Mouse (Mus musculus) forebrain, embryonic 12.5 days (tissue): ENCODE measurements around the gene Crcp. TPM values are rescaled to one million over a fixed set of nuclear protein-coding genes. Genes with fewer than 3 reads are reported as not detected.

Experiments used
- ATAC-seq: fragments of 200-750 bp; cut with Nextera tagmentation; 2 replicates; pipeline ENCODE4 v1.8.0; 2017; ENCODE audit warnings: moderate TSS enrichment; ENCODE audit not compliant: low FRiP score
- H3K27ac ChIP-seq: fragments of 300-500 bp; sonication (generic); 2 replicates; pipeline ENCODE4 v1.5.1; 2016; ENCODE audit warnings: mild to moderate bottlenecking
- H3K27me3 ChIP-seq: fragments of 300-500 bp; sonication (generic); 2 replicates; pipeline ENCODE4 v1.6.1; 2016; ENCODE audit warnings: mild to moderate bottlenecking
- H3K36me3 ChIP-seq: fragments of 300-500 bp; sonication (generic); replicated peaks from 2 replicates; pipeline ENCODE4 v1.6.1; 2016; ENCODE audit warnings: mild to moderate bottlenecking
- H3K4me1 ChIP-seq: fragments of 300-500 bp; sonication (generic); 2 replicates; pipeline ENCODE4 v1.6.1; 2016
- H3K4me2 ChIP-seq: fragments of 300-500 bp; sonication (generic); 2 replicates; pipeline ENCODE4 v1.6.1; 2016; ENCODE audit warnings: mild to moderate bottlenecking, moderate library complexity
- H3K4me3 ChIP-seq: fragments of 300-500 bp; sonication (generic); replicated peaks from 2 replicates; pipeline ENCODE4 v1.5.1; 2016; ENCODE audit warnings: mild to moderate bottlenecking
- H3K9ac ChIP-seq: fragments of 300-500 bp; sonication (generic); 2 replicates; pipeline ENCODE4 v1.6.1; 2016; ENCODE audit warnings: mild to moderate bottlenecking
- H3K9me3 ChIP-seq: fragments of 300-500 bp; sonication (generic); 2 replicates; pipeline ENCODE4 v1.6.1; 2016
- WGBS: fragments of 180-500 bp; shearing (Covaris S2); methylation state at CpG from one replicate; pipeline ENCODE4 v1.1.7; 2016; 5-methylcytosine and 5-hydroxymethylcytosine counted together
- polyA plus RNA-seq: library from polyadenylated mRNA; unstranded; fragments of >200 nt; fragmentation: Nextera tagmentation; extraction: Ambion mirVana; gene quantifications from 2 replicates; pipeline ENCODE4 v1.2.1, GENCODE M21; 2016

Crcp gene
- polyA plus RNA-seq = 54.0 and 55.8 TPM in 2 replicates

GRCm38 (mm10) chr5:130029142-130029897 lies at the start of gene Crcp, which contains the start of gene Asl:
TSS of gene Crcp (plus strand) at chr5:130029290.
TSS of gene Asl (minus strand) at chr5:130029247.
- peak within 1 kb of the TSS; percentile 79 for H3K4me3 ChIP-seq
- ATAC-seq = peak; percentile 82
- H3K27me3 ChIP-seq = peaks cover 11% of the 10 kb centered on the region
- peak within 1 kb of the TSS; percentile 94 for H3K27ac ChIP-seq
- H3K9me3 ChIP-seq = no peaks in the 10 kb centered on the region
- H3K9ac ChIP-seq = peak within 1 kb of the TSS; percentile 83
- H3K4me2 ChIP-seq = peak within 1 kb of the TSS; percentile 75
- H3K36me3 ChIP-seq = no peaks in the 10 kb centered on the region
- H3K4me1 ChIP-seq = peaks cover 13% of the 10 kb centered on the region; the same call in 1 of the 2 replicates
- WGBS = 2% methylated on average over 50 of the region's 51 CpGs

- H3K4me3 ChIP-seq = no peak overlapping the region
- no peak overlapping the region for H3K9ac ChIP-seq
- no peaks in the 10 kb centered on the region for H3K27me3 ChIP-seq
- no peaks in the 10 kb centered on the region for H3K9me3 ChIP-seq
- no peak overlapping the region for H3K27ac ChIP-seq
- 91% methylated on average over 3 of the region's 3 CpGs for WGBS
- H3K36me3 ChIP-seq = peaks cover 15% of the 10 kb centered on the region
- no peak overlapping the region for H3K4me2 ChIP-seq
- no peak for ATAC-seq
- H3K4me1 ChIP-seq = peaks cover 4% of the 10 kb centered on the region; the same call in 1 of the 2 replicates
Measured at GRCm38 (mm10) chr5:129980216-129980615, 48.9 kb upstream of the Crcp start.

GRCm38 (mm10) chr5:129989376-129989775 lies 39.7 kb upstream of the Crcp start:
- Histone ChIP-seq H3K27me3 (no peaks in the 10 kb centered on the region), H3K9ac (no peak overlapping the region), H3K9me3 (no peaks in the 10 kb centered on the region), H3K4me3 (no peak overlapping the region), H3K4me2 (no peak overlapping the region), H3K4me1 (no peaks in the 10 kb centered on the region), H3K36me3 (peaks cover 10% of the 10 kb centered on the region; the same call in 1 of the 2 replicates), H3K27ac (no peak overlapping the region)
- ATAC-seq = no peak
- WGBS = 88% methylated on average over 13 of the region's 13 CpGs

DNA sequence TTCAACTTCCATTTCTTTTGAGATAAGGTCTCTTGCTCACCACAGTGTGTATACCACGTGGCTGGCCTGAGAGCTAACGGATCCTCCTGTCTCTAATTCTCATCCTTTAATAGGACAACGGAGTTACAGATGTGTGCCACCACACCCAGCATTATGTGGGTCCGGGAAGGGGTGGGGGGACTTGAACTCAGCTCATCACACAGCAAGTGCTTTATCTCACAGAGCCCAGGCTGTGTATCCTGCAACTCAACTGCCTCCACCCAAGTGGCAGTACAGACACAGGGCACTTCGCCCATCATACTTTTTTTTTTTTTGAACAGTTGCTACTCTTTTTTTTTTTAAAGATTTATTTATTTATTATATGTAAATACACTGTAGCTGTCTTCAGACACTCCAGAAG lies 37.2 kb upstream of the Crcp start:
- H3K4me1 ChIP-seq = no peaks in the 10 kb centered on the region
- no peak overlapping the region for H3K27ac ChIP-seq
- ATAC-seq = no peak
- WGBS = 92% methylated on average over 5 of the region's 5 CpGs
- H3K9ac ChIP-seq = no peak overlapping the region
- H3K36me3 ChIP-seq = peaks cover 10% of the 10 kb centered on the region; the same call in 1 of the 2 replicates
- H3K9me3 ChIP-seq = no peaks in the 10 kb centered on the region
- H3K4me3 ChIP-seq = no peak overlapping the region
- no peaks in the 10 kb centered on the region for H3K27me3 ChIP-seq
- no peak overlapping the region for H3K4me2 ChIP-seq

DNA sequence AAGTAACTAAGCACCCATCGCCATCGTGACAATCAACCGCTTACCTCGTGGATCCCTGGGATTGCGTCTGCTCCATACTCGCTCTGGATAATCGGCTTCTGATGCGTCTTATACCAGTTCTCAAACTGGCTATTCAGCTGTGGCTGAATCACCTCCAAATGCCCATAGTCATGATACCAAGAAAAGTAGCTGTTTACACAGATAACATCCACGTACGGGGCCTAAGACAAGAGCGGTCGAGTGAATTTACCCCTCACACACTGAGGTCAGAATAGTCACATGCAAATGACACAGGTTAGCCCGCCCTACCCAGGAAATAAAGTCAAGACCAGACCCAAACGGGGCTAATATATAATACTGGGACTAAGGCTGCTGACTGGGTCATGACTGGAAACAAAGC lies 35.7 kb upstream of the Crcp start:
- no peak for ATAC-seq
- H3K4me3 ChIP-seq = no peak overlapping the region
- WGBS = 93% methylated on average over 14 of the region's 14 CpGs
- no peaks in the 10 kb centered on the region for H3K4me1 ChIP-seq
- H3K36me3 ChIP-seq = peaks cover 10% of the 10 kb centered on the region; the same call in 1 of the 2 replicates
- H3K27ac ChIP-seq = no peak overlapping the region
- no peaks in the 10 kb centered on the region for H3K27me3 ChIP-seq
- no peak overlapping the region for H3K4me2 ChIP-seq
- H3K9me3 ChIP-seq = no peaks in the 10 kb centered on the region
- no peak overlapping the region for H3K9ac ChIP-seq

- Histone ChIP-seq H3K9me3 (no peaks in the 10 kb centered on the region), H3K36me3 (0 out of 2 replicates have a peak, but pooled peaks cover 4% of the 10 kb centered on the region), H3K27me3 (no peaks in the 10 kb centered on the region), H3K4me3 (no peak overlapping the region), H3K27ac (no peak overlapping the region), H3K4me1 (no peaks in the 10 kb centered on the region), H3K4me2 (no peak overlapping the region), H3K9ac (no peak overlapping the region)
- no peak for ATAC-seq
- WGBS = 92% methylated on average over 7 of the region's 7 CpGs
Measured at GRCm38 (mm10) chr5:129994989-129995388, 34.1 kb upstream of the Crcp start.

DNA sequence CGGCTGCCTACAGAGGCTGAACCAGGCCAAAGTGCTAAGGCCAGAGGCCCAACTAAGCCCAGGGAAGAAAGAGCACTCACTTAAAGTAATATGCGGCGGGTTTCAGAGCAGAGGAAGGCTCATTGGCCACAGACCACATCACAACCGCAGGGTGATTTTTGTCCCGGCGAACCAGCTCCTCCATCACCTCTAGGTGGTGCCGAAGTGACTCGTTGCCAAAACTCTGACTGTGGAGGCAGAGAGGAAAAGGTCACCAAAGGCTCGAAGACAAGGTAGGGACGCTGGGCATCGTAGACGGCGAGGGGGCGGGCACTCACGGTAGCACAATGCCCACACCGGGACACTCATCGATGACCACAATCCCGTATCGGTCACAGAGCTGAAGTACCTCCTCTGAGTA lies 31.4 kb upstream of the Crcp start:
- no peaks in the 10 kb centered on the region for H3K27me3 ChIP-seq
- H3K27ac ChIP-seq = no peak overlapping the region
- ATAC-seq = no peak
- 78% methylated on average over 19 of the region's 19 CpGs for WGBS
- H3K36me3 ChIP-seq = no peaks in the 10 kb centered on the region
- no peaks in the 10 kb centered on the region for H3K9me3 ChIP-seq
- H3K9ac ChIP-seq = no peak overlapping the region
- no peak overlapping the region for H3K4me2 ChIP-seq
- peaks cover 11% of the 10 kb centered on the region; the same call in 1 of the 2 replicates for H3K4me1 ChIP-seq
- H3K4me3 ChIP-seq = no peak overlapping the region

- Histone ChIP-seq H3K9me3 (no peaks in the 10 kb centered on the region), H3K27me3 (peaks cover 4% of the 10 kb centered on the region; the same call in 1 of the 2 replicates), H3K9ac (no peak overlapping the region), H3K36me3 (no peaks in the 10 kb centered on the region), H3K4me1 (peaks cover 14% of the 10 kb centered on the region), H3K4me2 (no peak overlapping the region), H3K27ac (no peak overlapping the region), H3K4me3 (no peak overlapping the region)
- no peak for ATAC-seq
- 35% methylated on average over 4 of the region's 4 CpGs for WGBS
Measured at GRCm38 (mm10) chr5:129999097-129999496, 30.0 kb upstream of the Crcp start.

GRCm38 (mm10) chr5:130000735-130001134 lies 28.4 kb upstream of the Crcp start:
- Histone ChIP-seq H3K36me3 (no peaks in the 10 kb centered on the region), H3K9me3 (0 out of 2 replicates have a peak, but pooled peaks cover 10% of the 10 kb centered on the region), H3K4me1 (peaks cover 14% of the 10 kb centered on the region), H3K4me2 (no peak overlapping the region), H3K9ac (no peak overlapping the region), H3K27ac (no peak overlapping the region), H3K4me3 (no peak overlapping the region), H3K27me3 (peaks cover 4% of the 10 kb centered on the region; the same call in 1 of the 2 replicates)
- ATAC-seq = no peak
- 94% methylated on average over 12 of the region's 12 CpGs for WGBS

- Histone ChIP-seq H3K4me2 (peak overlapping the region; percentile 71), H3K36me3 (no peaks in the 10 kb centered on the region), H3K27me3 (peaks cover 4% of the 10 kb centered on the region; the same call in 1 of the 2 replicates), H3K27ac (no peak overlapping the region), H3K9ac (no peak overlapping the region), H3K9me3 (peaks cover 14% of the 10 kb centered on the region; the same call in 1 of the 2 replicates), H3K4me1 (peaks cover 14% of the 10 kb centered on the region), H3K4me3 (peak overlapping the region; percentile 52)
- no peak for ATAC-seq
- 74% methylated on average over 5 of the region's 5 CpGs for WGBS
Measured at GRCm38 (mm10) chr5:130001356-130001987, 27.6 kb upstream of the Crcp start.

DNA sequence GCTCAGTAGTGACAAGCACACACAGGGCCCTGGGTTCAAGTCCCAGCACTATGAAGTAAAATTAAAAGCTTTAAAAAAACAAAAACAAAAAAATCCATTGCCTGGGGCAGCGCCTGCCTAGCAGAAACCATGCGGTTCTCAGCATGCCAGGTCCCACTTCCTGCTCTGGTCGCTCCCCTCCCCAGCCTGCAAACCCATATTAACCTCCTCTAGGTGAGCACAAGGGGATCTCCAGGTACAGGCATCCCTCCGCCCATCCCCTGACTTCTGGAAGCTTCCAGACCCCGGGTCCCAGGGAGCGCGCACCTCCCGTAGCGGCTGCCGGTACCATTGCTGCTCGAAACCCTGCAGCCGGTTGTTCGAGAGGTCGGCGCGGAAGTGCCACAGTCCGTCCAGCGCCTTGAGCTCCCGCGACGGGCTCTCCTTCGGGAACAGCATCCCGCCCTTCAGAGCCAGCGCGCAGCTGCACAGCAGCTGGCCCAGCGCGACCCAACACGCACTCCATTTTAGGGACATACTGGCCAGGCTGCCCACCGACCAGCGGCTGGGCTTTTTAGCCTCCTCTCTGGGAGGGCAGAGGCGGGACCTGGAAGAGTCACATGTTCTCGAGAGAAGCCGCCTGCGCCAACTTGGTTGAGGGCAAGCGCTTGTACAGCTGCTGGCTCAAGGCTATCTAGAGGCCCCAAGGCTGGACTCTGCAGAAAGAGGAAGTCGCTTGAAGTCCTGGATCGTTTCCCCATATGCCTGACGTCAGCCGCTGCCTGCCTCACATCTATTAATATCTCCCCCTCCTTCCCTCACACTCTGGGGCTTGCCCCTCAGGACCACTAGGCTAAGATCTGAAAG lies 26.6 kb upstream of the Crcp start, which contains the start of gene Gusb:
Gene Gusb, minus strand, starts transcription at position 749 of the 846 bp plus-strand sequence.
- Histone ChIP-seq H3K9ac (peak within 1 kb of the TSS; percentile 60), H3K9me3 (peaks cover 14% of the 10 kb centered on the region; the same call in 1 of the 2 replicates), H3K4me3 (peak within 1 kb of the TSS; percentile 52), H3K4me2 (peak within 1 kb of the TSS; percentile 71), H3K27ac (peak within 1 kb of the TSS; percentile 2; the same call in 1 of the 2 replicates), H3K4me1 (peaks cover 14% of the 10 kb centered on the region), H3K27me3 (peaks cover 4% of the 10 kb centered on the region; the same call in 1 of the 2 replicates), H3K36me3 (no peaks in the 10 kb centered on the region)
- peak; percentile 83 for ATAC-seq
- WGBS = 1% methylated on average over 39 of the region's 39 CpGs
